Mouse (Mus musculus) stomach, postnatal 0 days (tissue): ENCODE results near the gene Orai1.

Experiments used
- CTCF ChIP-seq: IDR thresholded peaks from 2 replicates; pipeline ENCODE4 v1.5.1; 2016; ENCODE audit warnings: antibody characterized with exemption, low read depth, mild to moderate bottlenecking, moderate library complexity
- EP300 ChIP-seq: optimal IDR thresholded peaks from 2 replicates; pipeline ENCODE3; 2016; ENCODE audit warnings: antibody characterized with exemption

DNA sequence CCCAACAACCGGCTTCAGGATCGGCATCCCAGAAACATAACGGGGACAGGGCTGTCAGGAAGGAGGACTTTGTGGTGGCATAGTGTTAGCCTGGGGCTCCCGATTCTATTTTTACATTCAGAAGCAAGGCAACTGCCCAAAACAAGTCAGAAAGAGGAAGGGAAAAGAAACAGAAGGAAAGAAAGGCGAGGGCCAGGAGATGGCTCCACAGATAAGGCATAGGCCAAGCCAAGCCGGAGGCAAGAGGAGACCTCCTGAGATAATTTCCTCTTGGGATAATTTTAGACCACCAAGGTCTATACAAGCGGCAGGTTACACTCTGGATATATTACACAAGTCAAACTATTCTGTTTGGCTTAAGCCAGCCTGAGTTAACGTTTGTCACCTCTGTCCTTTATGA lies 35.9 kb upstream of the Orai1 start:
- TF ChIP-seq CTCF (no peak), EP300 (no peak)
